Mouse (Mus musculus) embryo, embryonic 10 days (tissue): ENCODE measurements around the gene Spata32.

Source experiments
- DNase-seq: peaks from one replicate; pipeline ENCODE4 v3.0.0-alpha.2; 2015; ENCODE audit warnings: low spot score

Spata32 gene

GRCm38 (mm10) chr11:103217790-103218516 is at the start of gene Spata32:
Gene Spata32 (minus strand): TSS chr11:103218432.
- peak; percentile 78 for DNase-seq

DNA sequence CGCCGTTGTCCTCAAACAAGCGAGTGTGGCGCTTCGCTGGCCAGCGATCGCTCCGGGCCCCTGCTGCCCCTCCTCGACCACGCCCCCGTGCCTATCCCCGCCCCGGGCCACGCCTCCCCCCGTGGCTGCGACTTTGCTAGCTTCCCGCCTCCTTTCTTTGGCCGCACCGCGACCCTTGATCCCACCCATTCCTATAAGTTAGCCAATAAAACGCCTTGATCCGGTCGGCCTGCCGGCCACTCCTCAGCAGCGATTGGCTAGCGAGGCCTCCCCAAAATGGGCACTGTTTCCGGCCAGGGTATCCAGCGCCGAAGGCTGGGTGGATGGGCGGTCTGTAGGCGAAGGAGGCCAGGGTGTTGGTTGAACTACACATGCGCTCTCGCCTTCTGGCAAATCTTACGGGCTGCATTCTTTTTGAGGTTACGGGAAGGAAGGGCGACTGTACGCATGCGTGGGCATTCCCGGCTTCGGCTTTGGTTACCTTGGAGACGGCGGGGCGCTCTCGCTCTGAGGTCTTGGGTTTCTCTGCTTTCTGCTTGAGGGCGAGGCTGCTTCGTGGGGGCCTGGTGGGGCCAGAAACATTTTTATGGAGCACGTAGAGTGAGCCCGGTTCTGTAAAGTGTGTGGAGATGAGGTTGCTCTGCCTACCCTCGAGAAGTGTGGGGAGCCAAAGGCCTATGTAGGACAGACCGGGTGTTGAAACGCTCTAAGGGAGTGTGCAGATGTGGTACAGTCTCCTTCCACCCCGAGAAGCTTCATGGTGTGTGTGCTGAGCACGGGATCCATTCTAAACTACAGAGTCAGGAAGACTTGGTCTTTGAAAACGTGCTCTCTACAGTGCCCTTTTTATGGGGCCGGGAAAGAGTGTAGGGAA is 49.4 kb upstream of the Spata32 start, which contains the start of gene Map3k14:
Gene Map3k14 (minus strand): TSS at position 127 of the 874 bp plus-strand sequence.
- peak; percentile 99 for DNase-seq

GRCm38 (mm10) chr11:103266729-103267345 is 48.6 kb upstream of the Spata32 start:
- peak; percentile 74 for DNase-seq

DNA sequence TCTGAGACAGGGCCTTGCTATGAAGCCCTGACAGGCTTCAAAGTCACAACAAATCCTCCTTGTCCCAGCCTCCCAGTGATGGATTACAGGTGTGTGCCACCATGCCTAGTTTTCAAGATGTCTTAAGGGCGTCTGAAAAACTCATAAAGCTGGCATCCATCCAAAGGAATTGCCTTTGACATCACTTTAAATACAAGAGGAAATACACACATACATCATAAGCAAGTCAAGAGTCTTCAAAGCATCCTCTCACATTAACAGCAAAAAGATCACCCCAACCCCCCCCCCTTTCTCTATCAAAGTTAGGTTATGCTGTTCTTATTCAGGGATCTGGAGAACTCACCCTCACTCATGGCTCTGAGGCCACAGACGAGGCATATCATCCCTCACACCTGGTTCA is 47.6 kb upstream of the Spata32 start:
- no peak for DNase-seq

- DNase-seq = no peak
These were observed 47.0 kb upstream of the Spata32 start for GRCm38 (mm10) chr11:103265211-103265610.

GRCm38 (mm10) chr11:103264427-103265005 is 46.3 kb upstream of the Spata32 start:
- no peak for DNase-seq

- no peak for DNase-seq
These were observed 45.3 kb upstream of the Spata32 start for GRCm38 (mm10) chr11:103263551-103263950.

DNA sequence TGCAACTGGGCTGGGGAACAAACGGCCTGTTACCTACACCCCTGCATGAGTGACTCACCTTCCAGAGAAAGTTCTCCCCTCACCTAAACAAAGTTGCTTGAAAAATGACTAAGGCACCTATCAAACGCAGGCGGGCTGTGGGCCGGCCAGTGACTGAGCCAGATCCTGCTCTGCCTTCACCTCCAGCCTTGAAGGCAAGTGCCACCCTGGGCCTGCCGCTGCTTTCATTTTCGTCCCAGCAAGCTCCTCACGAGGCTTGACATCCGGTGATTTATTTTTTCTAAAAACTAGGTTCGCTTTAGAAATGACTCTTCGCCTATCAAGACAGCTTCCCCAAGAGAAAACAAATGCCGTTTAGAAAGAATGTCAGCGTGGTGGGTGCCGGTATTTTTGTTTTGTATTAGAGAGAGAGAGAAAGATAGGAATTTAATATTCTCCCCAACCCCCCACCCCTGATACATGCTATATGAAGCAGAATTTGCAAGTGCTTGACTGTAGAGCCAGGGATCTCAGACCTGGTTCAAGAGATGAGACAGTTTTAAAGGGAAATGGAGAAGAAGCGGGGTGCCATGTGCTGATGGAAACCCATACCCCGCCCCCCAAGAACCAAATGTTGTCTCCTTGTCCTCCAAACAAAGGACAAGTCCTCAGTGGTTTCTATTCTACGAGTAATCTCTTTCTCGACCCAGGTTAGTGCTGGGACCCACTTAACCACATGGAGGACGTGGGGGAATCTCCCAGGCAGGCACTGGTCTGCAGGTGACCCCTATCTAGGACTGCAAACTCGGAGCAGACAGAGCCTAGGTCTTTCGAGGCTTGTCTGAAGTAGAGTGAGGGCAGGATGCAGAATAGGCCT is 44.4 kb upstream of the Spata32 start:
- no peak for DNase-seq

GRCm38 (mm10) chr11:103261671-103262411 is 43.6 kb upstream of the Spata32 start:
- DNase-seq = no peak

DNA sequence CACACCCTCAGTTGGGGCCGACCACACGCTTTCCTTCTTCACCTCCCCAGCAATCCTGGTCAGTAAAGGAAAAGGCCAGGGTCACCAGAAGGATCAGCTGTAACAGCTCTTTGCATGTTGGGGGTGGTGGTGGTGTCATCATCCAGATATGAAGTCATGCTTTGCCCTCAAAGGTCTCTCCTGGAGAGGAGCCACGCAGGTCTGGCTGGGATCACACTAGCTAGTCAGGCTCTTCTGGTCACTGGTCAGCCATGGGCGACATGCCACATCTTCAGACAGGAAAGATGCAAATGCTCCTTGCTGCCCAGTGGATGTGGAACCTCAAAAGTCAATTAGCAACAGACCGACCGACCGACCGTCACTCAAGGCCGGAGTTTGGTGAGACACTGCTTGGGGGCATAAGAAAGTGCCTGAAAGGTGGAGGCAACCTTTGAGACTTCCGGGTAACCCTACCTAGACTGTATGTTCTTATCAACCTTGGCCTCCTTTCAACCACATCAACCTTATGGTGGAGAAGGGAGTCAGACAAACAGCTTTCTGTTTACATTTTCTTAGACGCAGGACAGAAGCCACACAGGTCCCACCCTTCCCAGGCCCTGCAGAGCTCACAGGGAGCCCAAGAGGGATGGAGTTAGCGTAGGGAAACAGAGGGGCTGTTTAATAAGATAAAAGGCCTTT is 42.4 kb upstream of the Spata32 start:
- DNase-seq = no peak

GRCm38 (mm10) chr11:103260034-103260433 is 41.8 kb upstream of the Spata32 start:
- DNase-seq = no peak

GRCm38 (mm10) chr11:103257938-103258481 is 39.8 kb upstream of the Spata32 start:
- no peak for DNase-seq

- DNase-seq = no peak
These were observed 35.4 kb upstream of the Spata32 start for GRCm38 (mm10) chr11:103253605-103254004.

DNA sequence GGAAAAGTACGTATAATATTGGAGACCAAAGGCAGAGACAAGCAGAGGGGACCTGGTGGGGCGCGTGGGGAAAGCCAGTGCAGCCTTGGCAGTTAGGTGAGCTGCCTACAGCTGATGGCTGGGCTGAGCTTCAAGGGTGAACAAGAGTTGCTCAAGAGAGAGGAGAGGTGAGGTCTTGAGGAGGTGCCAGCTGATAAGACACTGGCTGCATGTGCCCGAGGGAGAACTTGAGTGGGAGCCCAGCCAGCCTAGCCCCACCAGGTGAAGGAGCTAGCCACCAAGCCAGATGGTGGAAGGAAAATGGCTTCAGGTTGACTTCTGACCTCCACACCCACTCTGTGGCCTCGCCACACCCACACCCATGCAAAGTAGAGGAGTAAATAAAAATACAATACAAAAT is 34.1 kb upstream of the Spata32 start:
- DNase-seq = no peak

DNA sequence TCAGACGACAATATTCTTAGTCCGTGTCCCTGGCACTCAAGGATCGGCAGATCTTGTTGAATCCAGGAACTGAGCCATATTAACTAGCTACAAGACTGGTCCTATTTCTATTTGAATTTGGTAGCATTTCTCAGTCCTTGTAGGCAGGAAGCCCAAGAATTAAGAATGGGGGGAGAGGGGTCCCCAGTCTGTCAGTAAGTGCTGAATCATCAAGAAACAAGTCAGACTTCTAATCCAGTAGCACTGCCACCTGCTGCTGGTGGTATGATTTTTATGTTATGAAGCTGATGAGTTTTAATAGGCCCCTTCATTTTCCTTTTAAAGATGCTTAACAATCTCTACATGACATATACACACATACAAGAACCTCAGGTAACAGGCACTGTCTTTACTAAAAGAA is 32.1 kb upstream of the Spata32 start:
- DNase-seq = no peak

DNA sequence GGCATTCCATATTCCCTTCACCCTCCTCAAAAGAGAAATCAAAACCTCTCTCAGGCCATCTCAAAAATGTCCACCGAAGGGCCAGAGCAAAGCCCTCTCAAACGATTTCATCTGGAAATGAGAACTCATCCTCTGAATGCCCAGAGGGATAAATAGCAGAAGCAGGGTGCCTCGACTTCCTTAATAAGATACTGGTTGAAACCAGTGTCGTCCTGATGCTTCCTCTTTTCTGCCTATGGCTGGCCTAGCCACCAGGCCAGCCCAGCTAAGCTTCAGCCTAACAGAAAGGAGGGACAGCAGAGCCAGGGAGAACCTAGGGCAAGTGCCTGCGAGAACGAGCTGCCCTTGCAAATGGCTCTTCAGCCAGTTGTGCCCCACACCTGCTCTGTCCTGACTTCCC is 31.3 kb upstream of the Spata32 start:
- DNase-seq = no peak

DNA sequence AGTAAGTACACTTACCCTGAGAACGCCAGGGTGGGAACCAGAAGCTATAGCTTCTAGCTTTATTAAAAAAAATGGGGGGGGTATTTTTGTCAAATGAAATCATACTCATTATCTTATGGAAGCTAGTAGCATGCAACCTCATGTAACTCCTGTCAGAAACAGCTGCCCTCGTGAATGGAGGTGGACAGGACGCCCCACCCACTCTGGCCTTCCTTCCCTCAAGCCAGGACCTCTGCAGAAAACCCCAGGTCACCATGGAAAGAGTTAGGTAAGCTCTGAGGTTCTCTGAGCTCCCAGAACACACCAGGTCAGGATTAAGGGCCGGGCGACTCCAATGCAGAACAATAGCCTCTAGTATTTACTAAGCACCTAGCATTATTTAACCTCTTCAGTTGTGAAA is 30.6 kb upstream of the Spata32 start:
- no peak for DNase-seq

DNA sequence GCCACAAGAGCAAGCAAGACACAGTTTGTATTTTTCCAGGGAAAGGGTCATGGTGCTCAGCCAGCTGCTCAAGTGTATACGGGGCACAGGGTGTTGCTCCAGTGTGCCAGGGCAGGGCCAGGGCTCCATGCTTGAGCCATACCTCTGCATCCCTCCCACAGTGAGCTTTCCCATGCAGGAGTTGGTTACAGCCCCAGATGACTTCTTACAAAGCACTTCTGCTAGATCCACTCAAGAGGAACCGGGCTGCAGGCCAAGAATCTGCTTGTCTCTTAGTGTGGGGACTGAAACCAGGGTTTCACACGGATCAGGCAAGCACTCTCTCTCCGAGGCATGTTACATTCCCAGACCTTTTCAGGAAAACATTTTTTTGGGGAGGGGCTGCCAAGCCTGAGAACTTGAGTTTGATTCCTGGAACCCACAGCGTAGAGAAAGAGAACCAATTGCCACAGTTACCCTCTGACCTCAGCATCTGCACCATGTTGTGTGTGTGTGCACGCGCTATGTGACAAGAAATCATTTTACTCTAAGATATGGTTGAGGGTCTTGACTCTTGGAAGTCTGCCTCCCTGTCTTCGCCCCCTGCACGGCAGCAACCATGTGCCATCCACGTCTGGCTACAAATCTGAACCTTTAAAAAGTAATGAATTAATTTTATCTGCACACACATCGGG is 29.4 kb upstream of the Spata32 start:
- DNase-seq = no peak

GRCm38 (mm10) chr11:103246731-103247290 is 28.6 kb upstream of the Spata32 start:
- no peak for DNase-seq
